In the genomic region with DNA sequence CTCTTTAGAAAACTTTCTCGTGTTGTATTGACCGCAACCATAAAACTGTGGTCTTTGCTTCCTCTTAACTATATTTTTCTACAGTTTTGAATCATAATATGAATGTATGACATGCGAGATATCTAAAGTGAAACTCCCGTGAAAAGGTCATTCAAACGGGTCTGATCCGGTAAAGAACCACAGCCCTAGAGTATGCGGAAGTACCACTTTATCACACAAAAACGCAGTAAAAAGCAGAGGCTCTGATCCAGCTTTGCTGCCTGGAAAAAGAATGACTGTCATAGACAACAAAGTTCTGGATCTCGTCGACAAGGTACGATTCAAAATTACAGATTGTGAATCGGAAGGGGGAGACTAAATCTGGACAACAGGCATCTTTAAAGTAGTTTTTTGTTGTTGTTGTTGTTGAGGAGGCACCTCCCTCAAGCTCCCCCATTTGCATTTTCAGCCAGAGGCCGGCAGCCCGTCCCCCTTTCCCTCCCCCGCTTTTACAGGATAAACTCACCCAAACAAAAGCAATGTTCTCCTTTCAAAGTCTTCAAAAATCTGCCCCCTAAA, we compare ENCODE assay signal across 8 mouse cellular contexts. TPM values are rescaled to one million over a fixed set of nuclear protein-coding genes. Genes with fewer than 3 reads are reported as not detected.
A peak's percentile ranks its signal among the peaks of the same experiment; 100 is the strongest.
DNase-seq lines count a peak whose midpoint lies in the region; ATAC-seq and TF ChIP-seq lines count a peak whose summit lies in the region.

No protein-coding gene starts in this region.

- H3K36me3 ChIP-seq in forebrain, embryonic 15.5 days: no peaks in the 10 kb centered on the region
- no peaks in the 10 kb centered on the region for H3K36me3 ChIP-seq in intestine, embryonic 15.5 days
- no peaks in the 10 kb centered on the region for H3K36me3 ChIP-seq in lung, embryonic 14.5 days (ENCODE audit: insufficient read depth)
- no peaks in the 10 kb centered on the region for H3K36me3 ChIP-seq in small intestine, adult 2 months (ENCODE audit: control insufficient read depth, insufficient read depth, low read length)

- H3K27ac ChIP-seq in forebrain, embryonic 15.5 days (replicated peaks): no peak overlapping the region
- H3K27ac ChIP-seq in intestine, embryonic 15.5 days: no peak overlapping the region
- H3K27ac ChIP-seq in lung, embryonic 14.5 days (ENCODE audit: low read depth): no peak overlapping the region
- peak overlapping the region; percentile 97 for H3K27ac ChIP-seq in small intestine, adult 2 months (ENCODE audit: insufficient read depth, low read depth, low read length)

- 13% methylated on average over 15 of the region's 15 CpGs for WGBS in forebrain, embryonic 15.5 days
- 9% methylated on average over 15 of the region's 15 CpGs for WGBS in intestine, embryonic 15.5 days
- 8% methylated on average over 15 of the region's 15 CpGs for WGBS in lung, embryonic 14.5 days
- WGBS in small intestine, adult 2 months: 1% methylated on average over 15 of the region's 15 CpGs

- peak overlapping the region; percentile 9; the same call in 1 of the 2 replicates for H3K4me3 ChIP-seq in forebrain, embryonic 15.5 days
- peak overlapping the region; percentile 39 for H3K4me3 ChIP-seq in intestine, embryonic 15.5 days (replicated peaks)
- peak overlapping the region; percentile 39 for H3K4me3 ChIP-seq in lung, embryonic 14.5 days (ENCODE audit: low read depth, low read length)
- peak overlapping the region; percentile 86 for H3K4me3 ChIP-seq in small intestine, adult 2 months (ENCODE audit: low read depth, low read length)

- no peaks in the 10 kb centered on the region for H3K9me3 ChIP-seq in forebrain, embryonic 15.5 days
- H3K9me3 ChIP-seq in intestine, embryonic 15.5 days: no peaks in the 10 kb centered on the region
- no peaks in the 10 kb centered on the region for H3K9me3 ChIP-seq in lung, embryonic 14.5 days (ENCODE audit: low read depth, low read length)

- peak; percentile 24 to 36 for DNase-seq in spleen, postnatal 36 days (ENCODE audit: low spot score in 2 of 2)
- no peak for DNase-seq in spleen, adult 12 weeks (ENCODE audit: low spot score)
- DNase-seq in lung, embryonic 14.5 days: peak; percentile 44
- DNase-seq in frontal cortex, adult 2 months (ENCODE audit: extremely low spot score in 1 of 2, low spot score in 1 of 2): no peak
- no peak for DNase-seq in urinary bladder, postnatal 10 days (ENCODE audit: low spot score)

- H3K27me3 ChIP-seq in forebrain, embryonic 15.5 days: no peaks in the 10 kb centered on the region
- no peaks in the 10 kb centered on the region for H3K27me3 ChIP-seq in intestine, embryonic 15.5 days (replicated peaks)
- no peaks in the 10 kb centered on the region for H3K27me3 ChIP-seq in lung, embryonic 14.5 days (ENCODE audit: insufficient read depth, low read length)
- H3K27me3 ChIP-seq in small intestine, adult 2 months (ENCODE audit: control insufficient read depth, insufficient read depth, low read length): no peaks in the 10 kb centered on the region

- TF ChIP-seq POLR2A in small intestine, adult 2 months (IDR thresholded peaks at IDR 0.05; ENCODE audit: low read depth, low read length): no peak

- no peak for TF ChIP-seq CTCF in lung, embryonic 14.5 days (IDR thresholded peaks at IDR 0.05; ENCODE audit: low read depth)
- no peak for TF ChIP-seq CTCF in small intestine, adult 2 months (IDR thresholded peaks at IDR 0.05; ENCODE audit: extremely low read depth, insufficient read length, insufficient replicate concordance, low read depth, low read length)

- H3K4me2 ChIP-seq in forebrain, embryonic 15.5 days (replicated peaks): peak overlapping the region; percentile 28
- H3K4me2 ChIP-seq in intestine, embryonic 15.5 days (replicated peaks): peak overlapping the region; percentile 56
- H3K4me2 ChIP-seq in lung, embryonic 14.5 days: peak overlapping the region; percentile 58

- ATAC-seq in forebrain, embryonic 15.5 days (replicated peaks): no peak
- peak; percentile 85 for ATAC-seq in intestine, embryonic 15.5 days
- peak; percentile 64 for ATAC-seq in lung, embryonic 14.5 days (ENCODE audit: insufficient read depth)

- no peak overlapping the region for H3K9ac ChIP-seq in forebrain, embryonic 15.5 days (replicated peaks)
- 0 out of 2 replicates have a peak overlapping the region, but pooled peaks have one; percentile 13 for H3K9ac ChIP-seq in intestine, embryonic 15.5 days
- H3K9ac ChIP-seq in lung, embryonic 14.5 days: peak overlapping the region; percentile 41

- H3K4me1 ChIP-seq in forebrain, embryonic 15.5 days: no peaks in the 10 kb centered on the region
- no peaks in the 10 kb centered on the region for H3K4me1 ChIP-seq in intestine, embryonic 15.5 days (replicated peaks)
- H3K4me1 ChIP-seq in lung, embryonic 14.5 days (ENCODE audit: insufficient read depth): no peaks in the 10 kb centered on the region
- no peaks in the 10 kb centered on the region for H3K4me1 ChIP-seq in small intestine, adult 2 months (ENCODE audit: control insufficient read depth, insufficient read depth, insufficient read length, low read length)

RNA-seq across cellular contexts. Expression of a gene that starts 0.4 kb away (rescaled TPM):
- polyA plus RNA-seq in forebrain, embryonic 15.5 days (2015; fragmentation: Nextera tagmentation; extraction: Ambion mirVana): 1.2 and 2.0 TPM in 2 replicates
- polyA plus RNA-seq in intestine, embryonic 15.5 days (2015; fragmentation: Nextera tagmentation; extraction: Ambion mirVana): 5.1 and 6.3 TPM in 2 replicates
- polyA plus RNA-seq in lung, embryonic 14.5 days (2014; fragmentation: Nextera tagmentation; extraction: Ambion mirVana): 3.2 and 3.6 TPM in 2 replicates
- polyA plus RNA-seq in small intestine, adult 2 months (2012; rRNA removed): 2.8 and 5.9 TPM in 2 replicates
- 5.0 and 6.0 TPM in 2 replicates for polyA plus RNA-seq in frontal cortex, adult 2 months (2012; rRNA removed)

RNA-seq across cellular contexts. Expression of a gene that starts 14.4 kb away (rescaled TPM):
- not detected in 2 replicates for polyA plus RNA-seq in forebrain, embryonic 15.5 days (2015; fragmentation: Nextera tagmentation; extraction: Ambion mirVana)
- 0.16 TPM in 1 of 2 replicates, not detected in the other for polyA plus RNA-seq in intestine, embryonic 15.5 days (2015; fragmentation: Nextera tagmentation; extraction: Ambion mirVana)
- polyA plus RNA-seq in lung, embryonic 14.5 days (2014; fragmentation: Nextera tagmentation; extraction: Ambion mirVana): not detected in 2 replicates
- polyA plus RNA-seq in small intestine, adult 2 months (2012; rRNA removed): 0.10 TPM in 1 of 2 replicates, not detected in the other
- polyA plus RNA-seq in frontal cortex, adult 2 months (2012; rRNA removed): 0.04 TPM in 1 of 2 replicates, not detected in the other

RNA-seq across cellular contexts. Expression of a gene that starts 27.0 kb away (rescaled TPM):
- 0.09 and 0.13 TPM in 2 replicates for polyA plus RNA-seq in forebrain, embryonic 15.5 days (2015; fragmentation: Nextera tagmentation; extraction: Ambion mirVana)
- polyA plus RNA-seq in intestine, embryonic 15.5 days (2015; fragmentation: Nextera tagmentation; extraction: Ambion mirVana): 0.29 and 0.58 TPM in 2 replicates
- polyA plus RNA-seq in lung, embryonic 14.5 days (2014; fragmentation: Nextera tagmentation; extraction: Ambion mirVana): 0.28 and 0.30 TPM in 2 replicates
- 0.67 and 0.70 TPM in 2 replicates for polyA plus RNA-seq in small intestine, adult 2 months (2012; rRNA removed)
- polyA plus RNA-seq in frontal cortex, adult 2 months (2012; rRNA removed): 0.65 and 0.72 TPM in 2 replicates

RNA-seq across cellular contexts. Expression of a gene that starts 38.3 kb away (rescaled TPM):
- 0.80 and 0.98 TPM in 2 replicates for polyA plus RNA-seq in forebrain, embryonic 15.5 days (2015; fragmentation: Nextera tagmentation; extraction: Ambion mirVana)
- 2.0 and 2.1 TPM in 2 replicates for polyA plus RNA-seq in intestine, embryonic 15.5 days (2015; fragmentation: Nextera tagmentation; extraction: Ambion mirVana)
- 1.0 and 1.4 TPM in 2 replicates for polyA plus RNA-seq in lung, embryonic 14.5 days (2014; fragmentation: Nextera tagmentation; extraction: Ambion mirVana)
- 0.77 and 2.2 TPM in 2 replicates for polyA plus RNA-seq in small intestine, adult 2 months (2012; rRNA removed)
- polyA plus RNA-seq in frontal cortex, adult 2 months (2012; rRNA removed): 2.1 and 2.8 TPM in 2 replicates

RNA-seq across cellular contexts. Expression of a gene that starts 54.8 kb away (rescaled TPM):
- not detected in 2 replicates for polyA plus RNA-seq in forebrain, embryonic 15.5 days (2015; fragmentation: Nextera tagmentation; extraction: Ambion mirVana)
- polyA plus RNA-seq in intestine, embryonic 15.5 days (2015; fragmentation: Nextera tagmentation; extraction: Ambion mirVana): 0.08 and 0.09 TPM in 2 replicates
- 0.04 and 0.11 TPM in 2 replicates for polyA plus RNA-seq in lung, embryonic 14.5 days (2014; fragmentation: Nextera tagmentation; extraction: Ambion mirVana)
- 0.09 TPM in 1 of 2 replicates, not detected in the other for polyA plus RNA-seq in small intestine, adult 2 months (2012; rRNA removed)
- 0.12 and 0.27 TPM in 2 replicates for polyA plus RNA-seq in frontal cortex, adult 2 months (2012; rRNA removed)

Comparison
In these comparisons a context has a peak if more than half of its experiments do, and no peak if none do; other contexts are left out.
1. DNase-seq: peak in spleen, postnatal 36 days (2 of 2) and lung, embryonic 14.5 days (single experiment); none in spleen, adult 12 weeks (single experiment), frontal cortex, adult 2 months (0 of 2) and urinary bladder, postnatal 10 days (single experiment).
2. H3K4me3 ChIP-seq: peak in every context shown above with its lines; median percentile 86 in small intestine, adult 2 months; 39 in intestine, embryonic 15.5 days; 39 in lung, embryonic 14.5 days; 9 in forebrain, embryonic 15.5 days.
3. Peak in every context shown above with its lines, with median percentiles within 50 percentile points of each other: H3K4me2 ChIP-seq.